Mouse (Mus musculus): ENCODE data around the gene Rnaseh2b.

Rnaseh2b gene

GRCm38 (mm10) chr14:62292488-62293339 is at the start of gene Rnaseh2b, which contains the start of gene Dleu7:
TSS of gene Rnaseh2b (plus strand) at chr14:62292589.
TSS of gene Dleu7 (minus strand) at chr14:62293047.
- DNase-seq: peak; percentile 5

DNA sequence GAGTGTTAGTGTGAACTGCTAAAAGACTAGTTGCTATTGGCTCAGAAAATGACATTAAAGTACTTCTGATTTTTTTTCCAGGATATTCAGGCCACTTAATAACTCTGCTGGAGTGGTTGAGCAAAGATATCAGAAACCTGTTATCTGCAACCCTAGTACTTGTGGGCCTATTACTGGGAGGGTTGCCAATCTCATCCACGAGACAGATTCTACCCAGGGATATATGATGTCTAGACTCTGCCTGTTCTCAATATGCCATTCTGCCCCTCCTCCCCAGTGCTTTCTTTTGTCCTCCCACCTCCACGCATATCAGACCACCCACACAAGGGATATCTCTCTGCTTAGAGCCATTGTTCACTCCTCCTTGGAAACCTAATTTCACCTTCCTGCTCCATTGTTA is 48.9 kb upstream of the Rnaseh2b start:
- DNase-seq: no peak

DNA sequence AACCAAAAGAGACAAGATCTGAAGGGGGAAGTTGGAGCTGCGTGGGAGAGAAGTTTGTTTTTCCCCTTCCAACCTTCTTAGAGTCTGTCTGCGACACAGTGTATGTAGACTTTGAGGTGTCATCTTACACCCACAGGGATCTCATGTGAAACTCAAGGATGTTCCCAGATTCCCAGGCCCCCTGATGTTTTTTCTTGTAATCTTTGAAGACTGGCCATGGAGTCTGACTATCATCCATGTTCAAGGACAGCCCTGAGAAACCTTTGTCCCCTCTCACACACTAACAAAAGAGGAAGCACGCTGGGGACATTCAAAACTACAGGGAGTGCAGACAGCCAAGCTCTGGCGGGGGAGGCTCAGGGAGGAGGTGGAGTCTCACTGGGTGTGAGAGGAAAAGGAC is 46.8 kb upstream of the Rnaseh2b start:
- DNase-seq: no peak

- DNase-seq: no peak
These were observed 44.0 kb upstream of the Rnaseh2b start for GRCm38 (mm10) chr14:62248345-62248744.

DNA sequence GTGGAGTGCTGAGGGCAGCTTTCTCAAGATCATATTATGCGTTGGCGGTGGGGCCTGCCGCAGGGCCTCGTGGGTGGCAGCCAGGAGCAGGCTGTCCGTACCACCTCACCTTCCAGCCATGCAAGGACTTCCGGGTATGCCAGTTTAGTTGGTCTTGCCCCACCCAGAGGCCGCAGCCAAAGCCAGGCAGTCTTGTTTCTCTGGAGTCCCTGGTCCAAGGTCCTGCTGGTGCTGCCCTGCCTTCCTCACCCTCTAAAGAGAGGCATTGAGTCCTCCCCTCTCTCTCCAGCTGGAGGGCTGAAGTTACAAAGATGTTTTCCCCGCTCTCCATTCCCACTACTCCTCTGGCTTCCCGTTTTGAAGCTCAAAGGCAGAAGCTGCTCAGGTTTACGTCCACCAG is 43.6 kb upstream of the Rnaseh2b start:
- no peak for DNase-seq

DNA sequence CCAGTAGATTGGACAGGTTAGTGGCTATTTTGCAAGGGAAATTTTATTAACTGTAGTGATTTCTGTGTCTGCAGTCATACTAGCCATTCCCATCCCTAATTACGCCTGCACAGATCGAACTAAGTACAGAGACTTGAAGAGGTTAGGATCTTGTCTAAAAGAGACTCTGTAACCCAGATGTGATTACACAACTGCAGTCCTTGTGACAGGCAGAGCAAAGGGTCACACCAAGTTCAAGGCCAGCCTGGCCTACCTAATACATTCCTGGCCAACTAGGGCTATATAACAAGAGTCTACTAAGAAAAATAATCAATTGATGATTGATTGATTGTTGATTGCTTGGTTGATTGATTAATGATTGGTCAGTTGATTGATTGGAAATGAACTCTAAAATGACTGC is 43.1 kb upstream of the Rnaseh2b start:
- no peak for DNase-seq

DNA sequence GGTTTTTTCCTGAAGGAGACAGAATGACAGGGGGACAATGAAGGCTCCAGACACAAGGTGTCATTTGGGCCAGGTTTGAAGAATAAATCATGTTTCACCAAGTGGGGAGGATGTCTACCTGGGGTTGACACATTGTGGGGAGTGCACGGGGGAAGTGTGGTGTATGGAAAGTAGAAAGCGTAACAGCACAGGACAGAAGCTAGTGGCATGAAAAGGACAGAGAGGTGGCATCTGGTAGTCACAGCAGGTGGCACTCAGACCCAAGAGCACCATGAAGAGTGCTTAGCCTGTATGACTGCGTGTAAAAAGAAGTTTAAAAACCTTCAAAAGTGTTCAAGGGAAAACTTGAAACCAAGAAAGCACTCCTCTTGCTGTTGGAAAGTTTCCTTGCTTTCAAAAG is 42.3 kb upstream of the Rnaseh2b start:
- no peak for DNase-seq

DNA sequence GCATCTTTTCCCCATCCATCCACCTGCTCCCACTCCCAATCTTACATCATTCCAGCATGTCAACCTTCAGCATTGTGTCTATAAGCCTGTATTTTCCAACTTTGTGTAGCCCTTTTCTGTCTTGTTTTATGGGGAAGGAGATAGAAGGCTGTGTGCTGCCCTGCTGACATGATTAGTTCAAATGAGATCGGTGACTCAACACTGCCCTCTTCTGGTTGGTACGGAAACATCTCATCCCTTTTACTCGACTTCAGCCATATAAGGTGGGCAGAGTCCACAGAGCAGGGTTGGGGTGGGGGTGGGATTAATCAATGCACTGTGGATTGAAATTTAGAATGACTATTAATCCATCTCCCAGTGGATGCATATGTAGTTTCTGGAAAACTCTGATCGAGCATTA is 40.4 kb upstream of the Rnaseh2b start:
- peak; percentile 25 for DNase-seq

GRCm38 (mm10) chr14:62254371-62254770 is 38.0 kb upstream of the Rnaseh2b start:
- DNase-seq: no peak

- DNase-seq: no peak
These were observed 36.3 kb upstream of the Rnaseh2b start for GRCm38 (mm10) chr14:62256066-62256465.

GRCm38 (mm10) chr14:62258125-62258524 is 34.3 kb upstream of the Rnaseh2b start:
- DNase-seq: no peak

- DNase-seq: no peak
These were observed 33.3 kb upstream of the Rnaseh2b start for GRCm38 (mm10) chr14:62258978-62259536.

DNA sequence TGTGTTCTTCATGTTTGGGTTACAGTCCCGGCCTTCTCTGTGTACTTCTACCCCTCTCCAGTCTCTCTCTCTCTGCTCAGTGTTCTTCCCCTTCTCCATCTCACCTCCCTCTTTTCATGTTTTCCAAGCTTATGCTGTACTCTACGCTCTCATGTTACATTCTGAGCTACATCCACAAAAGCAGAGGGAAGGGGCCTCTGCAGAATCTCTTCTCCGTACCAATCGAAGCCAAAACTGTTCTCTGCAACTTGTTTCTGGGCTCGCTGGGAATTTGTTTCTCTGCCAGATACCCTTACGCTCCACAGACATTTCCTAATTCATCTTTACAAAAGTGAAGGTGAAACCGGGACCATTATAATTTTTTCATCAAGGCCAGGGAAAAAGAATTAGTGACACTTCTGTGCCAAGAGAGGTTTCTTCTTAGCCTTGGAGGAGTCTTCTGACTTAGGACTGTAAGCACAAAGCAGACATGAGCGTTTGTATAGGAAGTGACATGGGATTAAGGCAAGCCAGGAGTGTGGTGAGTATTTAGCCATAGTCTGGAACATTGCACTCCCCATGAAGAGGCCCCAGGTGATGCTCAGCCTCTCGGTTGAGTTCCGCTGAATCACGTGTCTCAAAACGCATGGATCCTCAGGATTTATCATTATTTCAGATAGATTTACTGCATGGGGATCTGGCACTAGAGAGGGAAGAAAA is 21.5 kb upstream of the Rnaseh2b start:
- no peak for DNase-seq

GRCm38 (mm10) chr14:62273604-62274003 is 18.8 kb upstream of the Rnaseh2b start:
- no peak for DNase-seq

GRCm38 (mm10) chr14:62282974-62283373 is 9.4 kb upstream of the Rnaseh2b start:
- DNase-seq: no peak

GRCm38 (mm10) chr14:62288731-62289130 is 3.7 kb upstream of the Rnaseh2b start:
- DNase-seq: no peak

DNA sequence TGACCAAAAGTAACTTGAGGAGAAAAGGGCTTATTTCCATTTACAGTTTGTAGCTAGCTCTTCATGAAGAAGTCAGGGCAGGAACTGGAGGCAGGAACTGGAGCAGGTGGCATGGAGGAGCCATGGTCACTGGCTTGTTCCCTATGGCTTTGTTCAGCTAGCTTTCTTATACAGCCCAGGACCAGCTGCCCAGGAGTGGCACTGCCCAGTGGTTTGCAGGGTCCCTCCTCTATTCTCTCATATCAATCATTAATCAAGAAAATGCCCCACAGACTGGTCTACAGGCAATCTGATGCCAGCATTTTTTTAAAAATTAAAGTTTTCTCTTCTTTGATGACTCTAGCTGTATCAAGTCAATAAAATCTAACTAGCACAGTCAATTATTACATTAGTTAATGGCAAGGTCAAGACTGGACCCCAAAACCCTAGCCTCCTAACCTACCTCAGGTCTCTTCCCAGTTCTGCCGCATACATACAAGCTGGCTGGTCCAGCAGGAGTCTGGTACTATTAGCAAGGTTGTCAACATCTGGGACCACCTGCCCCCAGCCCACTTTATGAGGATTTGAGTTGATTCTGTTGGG is 892 bp upstream of the Rnaseh2b start:
- DNase-seq: no peak

GRCm38 (mm10) chr14:62292166-62292487 is 262 bp upstream of the Rnaseh2b start:
- no peak for DNase-seq

GRCm38 (mm10) chr14:62298808-62299207 is 6.4 kb downstream of the Rnaseh2b start:
- no peak for DNase-seq

- DNase-seq: no peak
These were observed 7.6 kb downstream of the Rnaseh2b start for GRCm38 (mm10) chr14:62300031-62300430.

DNA sequence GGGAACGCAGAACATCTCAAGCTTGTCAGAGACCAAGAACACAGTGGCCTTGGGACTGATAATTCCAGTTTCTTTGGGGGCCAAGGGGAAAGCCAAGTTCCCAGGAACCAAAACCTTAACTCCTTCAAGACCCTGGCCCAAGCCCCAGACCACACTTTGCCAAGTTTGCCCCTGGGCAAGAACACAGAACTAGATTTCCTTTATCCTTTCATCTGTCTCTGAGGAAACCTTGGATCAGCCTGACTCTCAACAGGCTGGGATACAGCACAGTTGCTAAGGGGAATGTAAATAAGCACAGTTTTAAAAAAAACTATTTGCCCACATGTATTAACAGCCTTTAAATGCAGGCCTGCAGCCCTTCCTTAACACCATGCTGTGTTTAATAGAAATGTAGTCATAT is 15.2 kb downstream of the Rnaseh2b start:
- DNase-seq: no peak

DNA sequence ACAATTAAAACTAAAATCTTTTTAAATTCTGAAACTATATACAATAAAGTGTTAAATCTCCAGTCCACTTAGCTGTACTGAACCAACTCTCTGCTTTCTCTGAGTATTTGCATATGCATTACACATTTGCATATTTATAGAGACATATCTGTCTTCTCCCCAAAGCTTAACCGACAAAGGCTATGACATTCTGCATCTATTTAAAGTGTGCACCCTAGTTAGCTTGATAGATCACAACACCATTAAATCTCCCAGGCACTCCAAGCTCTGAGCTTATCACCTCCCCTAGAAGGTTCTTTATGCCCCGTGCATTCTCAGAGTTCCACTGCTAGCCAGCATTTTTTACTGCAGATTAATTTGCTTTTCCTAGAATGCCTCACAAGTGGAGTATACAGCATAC is 16.6 kb downstream of the Rnaseh2b start:
- DNase-seq: no peak

DNA sequence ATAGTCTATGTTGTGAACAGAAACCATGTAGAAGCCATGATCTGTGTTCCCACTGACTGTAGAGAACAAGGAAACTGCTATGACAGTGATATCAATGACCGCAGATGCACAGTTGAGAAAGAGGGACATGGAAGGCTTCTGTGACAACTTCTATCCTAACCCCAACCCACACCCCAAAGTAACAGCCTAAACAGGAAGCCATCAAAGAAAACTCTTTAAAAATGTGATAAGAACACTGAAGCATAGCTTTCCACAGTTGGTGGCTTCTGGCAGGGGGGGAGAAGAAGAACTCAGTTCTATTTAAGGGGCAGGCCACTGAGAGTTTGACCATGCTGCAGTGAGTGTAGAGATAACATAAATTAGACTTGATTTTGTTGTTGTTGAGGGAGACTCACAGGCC is 19.3 kb downstream of the Rnaseh2b start:
- no peak for DNase-seq
